Mouse (Mus musculus): ENCODE measurements at regions not wholly inside any gene's neighbourhood (a gene's known extent, or its start where the extent isn't known, plus 50 kb on each side); places are given as distances from the start of the nearest gene placed in this dataset.

GRCm38 (mm10) chr6:93066553-93067376, 123.5 kb upstream of the Adamts9 start:
- TF ChIP-seq CTCF (conservative IDR thresholded peaks at IDR 0.05; ENCODE audit: low read length) (no peak), NANOG (IDR thresholded peaks at IDR 0.05; ENCODE audit: borderline replicate concordance, low read length) (no peak), POU5F1 (IDR thresholded peaks at IDR 0.05; ENCODE audit: borderline replicate concordance, low read length) (no peak)
